29 mouse cellular contexts compared by ENCODE assay signal in genomic region chr2:91229735-91230134, GRCm38 (mm10). TPM values are rescaled to one million over a fixed set of nuclear protein-coding genes. Genes with fewer than 3 reads are reported as not detected.
A peak's percentile ranks its signal among the peaks of the same experiment; 100 is the strongest.
DNase-seq lines count a peak whose midpoint lies in the region.
"Had no signal": no experiment of that assay in that cellular context is flagged by ENCODE, and none has a peak within 500 bp of the region (broad histone marks: within the 10 kb centered on the region; RNA-seq: fewer than 3 reads in every experiment).

No protein-coding gene starts in this region.

- no peaks in the 10 kb centered on the region for H3K9me3 ChIP-seq in midbrain, embryonic 10.5 days (replicated peaks)
- H3K9me3 ChIP-seq: embryonic facial prominence, embryonic 12.5 days; heart, embryonic 12.5 days; limb, embryonic 10.5 days; limb, embryonic 15.5 days; liver, embryonic 13.5 days; neural tube, embryonic 12.5 days had no signal

- DNase-seq in frontal cortex, postnatal 36 days (ENCODE audit: low spot score in 2 of 2) = peak; percentile 46 to 75
- DNase-seq in frontal cortex, postnatal 10 days (ENCODE audit: low spot score in 2 of 2) = no peak
- peak; percentile 47 to 52 for DNase-seq in right cerebral cortex, adult 2 months (ENCODE audit: low spot score in 2 of 2)
- DNase-seq in right cerebral cortex, postnatal 4 days = no peak
- peak; percentile 22 to 90 for DNase-seq in left cerebral cortex, postnatal 25 days (ENCODE audit: low spot score in 2 of 2)
- DNase-seq in midbrain, embryonic 10.5 days (ENCODE audit: low spot score) = no peak
- no peak for DNase-seq in adrenal gland, adult (ENCODE audit: inconsistent age in 2 of 2, low spot score in 1 of 2)
- DNase-seq: adrenal gland, postnatal 25 days; cerebellum, adult 2 months; cerebellum, postnatal 25 days; heart, adult 2 months; kidney, adult 9 months; kidney, postnatal 10 days; liver, embryonic 13.5 days; lung, adult 18-20 months; lung, postnatal 10 days; thymus, adult 2 months; thymus, postnatal 36 days had no signal

- no peaks in the 10 kb centered on the region for H3K27me3 ChIP-seq in midbrain, embryonic 10.5 days (ENCODE audit: low read depth, poor library complexity, severe bottlenecking)
- H3K27me3 ChIP-seq: embryonic facial prominence, embryonic 12.5 days; heart, embryonic 12.5 days; limb, embryonic 15.5 days; liver, embryonic 13.5 days; neural tube, embryonic 12.5 days had no signal

- no peak overlapping the region for H3K4me3 ChIP-seq in midbrain, embryonic 10.5 days
- H3K4me3 ChIP-seq: embryonic facial prominence, embryonic 12.5 days; erythroblast, embryonic 14.5 days; heart, adult 2 months; heart, embryonic 12.5 days; limb, embryonic 10.5 days; limb, embryonic 15.5 days; liver, embryonic 13.5 days; myocyte; neural tube, embryonic 12.5 days had no signal

- WGBS in midbrain, embryonic 10.5 days = 81% methylated on average over 2 of the region's 2 CpGs

- H3K4me1 ChIP-seq in midbrain, embryonic 10.5 days = no peaks in the 10 kb centered on the region
- H3K4me1 ChIP-seq: embryonic facial prominence, embryonic 12.5 days; heart, embryonic 12.5 days; limb, embryonic 10.5 days; limb, embryonic 15.5 days; liver, embryonic 13.5 days; neural tube, embryonic 12.5 days had no signal

- no peak overlapping the region for H3K27ac ChIP-seq in midbrain, embryonic 10.5 days (replicated peaks)
- H3K27ac ChIP-seq: embryonic facial prominence, embryonic 12.5 days; heart, adult 2 months; hindbrain, embryonic 14.5 days; limb, embryonic 10.5 days; limb, embryonic 15.5 days; liver, embryonic 13.5 days; macrophage; neural tube, embryonic 12.5 days; stomach, postnatal 0 days had no signal

- intact Hi-C loops in left cerebral cortex, postnatal 25 days (cut with DNase I) = loop anchor here (2.0 kb wide), 1 partner anchor 47 kb away; the partner anchor contains the start of gene Madd

- H3K36me3 ChIP-seq in midbrain, embryonic 10.5 days = peaks cover 4% of the 10 kb centered on the region; the same call in 1 of the 2 replicates
- H3K36me3 ChIP-seq: embryonic facial prominence, embryonic 12.5 days had no signal

RNA-seq across cellular contexts. Expression of gene Ddb2, which starts 7.0 kb away (rescaled TPM):
- total RNA-seq in left cerebral cortex, postnatal 25 days (2021) = 10 to 100 TPM; 10.6 to 11.9 TPM
- 7.9 and 9.4 TPM in 2 replicates for polyA plus RNA-seq in midbrain, embryonic 10.5 days (2016; fragmentation: Nextera tagmentation; extraction: Ambion mirVana)

RNA-seq across cellular contexts. Expression of gene Pacsin3, which starts 26.0 kb away (rescaled TPM):
- 10 to 100 TPM; 33.6 to 40.5 TPM for total RNA-seq in left cerebral cortex, postnatal 25 days (2021)
- polyA plus RNA-seq in midbrain, embryonic 10.5 days (2016; fragmentation: Nextera tagmentation; extraction: Ambion mirVana) = 38.9 and 40.5 TPM in 2 replicates
- polyA plus RNA-seq: erythroblast, embryonic 14.5 days had no signal

RNA-seq across cellular contexts. Expression of gene Acp2, which starts 27.1 kb away (rescaled TPM):
- total RNA-seq in left cerebral cortex, postnatal 25 days (2021) = 10 to 100 TPM; 49.7 to 51.4 TPM
- 28.3 and 35.3 TPM in 2 replicates for polyA plus RNA-seq in midbrain, embryonic 10.5 days (2016; fragmentation: Nextera tagmentation; extraction: Ambion mirVana)

RNA-seq across cellular contexts. Expression of gene Nr1h3, which starts 27.1 kb away (rescaled TPM):
- 1 to 10 TPM; 2.7 to 5.7 TPM for total RNA-seq in left cerebral cortex, postnatal 25 days (2021)
- polyA plus RNA-seq in midbrain, embryonic 10.5 days (2016; fragmentation: Nextera tagmentation; extraction: Ambion mirVana) = 2.3 and 3.1 TPM in 2 replicates
- total RNA-seq: hematopoietic stem cell, adult 5-6 weeks had no signal

RNA-seq across cellular contexts. Expression of gene Arfgap2, which starts 35.0 kb away (rescaled TPM):
- 10 to 100 TPM; 71.8 to 74.1 TPM for total RNA-seq in left cerebral cortex, postnatal 25 days (2021)
- polyA plus RNA-seq in midbrain, embryonic 10.5 days (2016; fragmentation: Nextera tagmentation; extraction: Ambion mirVana) = 99.0 and 104 TPM in 2 replicates

Comparison
In these comparisons a context has a peak if more than half of its experiments do, and no peak if none do; other contexts are left out.
1. DNase-seq: peak in frontal cortex, postnatal 36 days (2 of 2), right cerebral cortex, adult 2 months (2 of 2) and left cerebral cortex, postnatal 25 days (2 of 2); none in frontal cortex, postnatal 10 days (0 of 2), right cerebral cortex, postnatal 4 days (single experiment), midbrain, embryonic 10.5 days (single experiment) and adrenal gland, adult (0 of 2).